Mouse (Mus musculus) frontal cortex, postnatal 10 days (tissue): Measurements from ENCODE around the gene Ccdc125.
"Not testable (repeated sequence)": the region's sequence is repeated elsewhere in the genome, so short reads cannot be mapped to it uniquely, and the experiment has no call there.

Source experiments
- DNase-seq, 2 experiments: peaks; one replicate each; pipeline ENCODE4 v3.0.0; 2022; ENCODE audit warnings: low spot score in 2 of 2, mixed read lengths in 1 of 2

Gene Ccdc125

GRCm38 (mm10) chr13:100721656-100722055 is 52.1 kb downstream of the Ccdc125 start:
- DNase-seq: no peak

DNA sequence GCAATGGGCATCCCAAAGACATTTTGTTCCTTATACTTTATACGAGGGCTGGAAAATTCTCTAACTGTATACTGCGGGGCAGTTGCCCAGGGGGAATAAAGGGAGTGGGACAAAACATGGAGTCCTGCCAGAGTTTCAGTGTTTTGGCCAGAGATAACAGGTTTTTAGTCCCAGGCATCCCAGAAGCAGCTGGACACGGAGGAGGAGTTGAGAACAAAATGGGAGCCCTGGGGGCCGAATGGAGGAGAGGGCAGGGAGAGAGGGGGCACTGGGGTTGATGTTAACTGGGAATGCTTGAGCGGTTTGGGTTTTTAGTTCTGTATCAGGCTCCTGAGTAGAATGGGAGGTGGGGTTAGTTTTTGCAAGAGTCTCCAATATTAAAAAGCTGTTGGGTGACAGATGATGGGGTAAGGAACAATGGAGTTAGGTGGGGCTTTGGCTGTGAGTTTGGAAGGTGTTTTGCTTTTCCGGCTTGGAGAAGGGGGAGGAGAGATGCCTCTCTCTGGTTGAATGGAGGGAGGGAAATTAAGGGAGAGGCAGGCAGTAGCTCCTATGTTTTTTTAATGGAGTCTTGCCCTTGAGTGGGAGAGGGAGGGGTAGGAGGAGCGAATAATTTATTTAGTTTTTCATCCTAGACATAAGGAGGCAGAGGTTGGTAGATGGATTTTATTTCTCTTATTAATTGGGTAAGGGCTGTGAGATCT is 54.7 kb downstream of the Ccdc125 start:
- DNase-seq: no peak

- DNase-seq: no peak
These were observed 55.7 kb downstream of the Ccdc125 start for GRCm38 (mm10) chr13:100725194-100725593.

- no peak for DNase-seq
These were observed 58.6 kb downstream of the Ccdc125 start for GRCm38 (mm10) chr13:100728086-100728485.

GRCm38 (mm10) chr13:100728530-100728929 is 59.0 kb downstream of the Ccdc125 start:
- not testable (repeated sequence) for DNase-seq

DNA sequence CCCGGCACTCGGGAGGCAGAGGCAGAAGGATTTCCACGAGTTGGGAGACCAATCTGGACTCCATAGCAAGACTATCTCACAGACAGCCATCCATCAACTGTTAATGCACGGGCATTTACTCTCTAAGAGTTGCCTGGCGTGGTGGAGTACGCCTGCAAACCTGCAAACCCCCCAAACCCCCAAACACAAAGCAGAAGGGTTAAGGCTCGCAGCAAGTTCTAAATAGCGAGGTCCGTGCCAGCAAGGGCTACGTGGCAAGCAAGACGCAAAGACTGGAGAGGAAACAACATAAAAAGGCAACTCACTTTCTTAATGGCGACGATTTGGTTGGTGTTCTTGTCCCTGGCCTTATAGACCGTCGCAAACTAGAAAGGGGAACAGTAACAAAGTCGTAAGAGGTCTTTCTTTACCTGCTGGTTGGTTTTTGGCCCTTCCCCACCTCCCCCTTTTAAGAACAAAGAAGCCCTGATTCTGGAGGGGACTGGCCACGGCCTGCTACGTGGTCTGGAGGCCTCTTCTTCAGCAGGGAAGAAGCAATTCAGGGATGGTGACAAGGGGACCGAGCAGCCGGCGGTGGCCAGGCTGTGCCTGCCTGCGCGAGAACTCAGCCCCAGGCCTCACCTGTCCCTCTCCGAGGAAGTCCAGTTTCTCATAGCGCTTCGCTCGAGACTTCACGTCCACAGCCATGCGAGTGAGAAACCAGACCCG is 60.8 kb downstream of the Ccdc125 start:
- DNase-seq: no peak

DNA sequence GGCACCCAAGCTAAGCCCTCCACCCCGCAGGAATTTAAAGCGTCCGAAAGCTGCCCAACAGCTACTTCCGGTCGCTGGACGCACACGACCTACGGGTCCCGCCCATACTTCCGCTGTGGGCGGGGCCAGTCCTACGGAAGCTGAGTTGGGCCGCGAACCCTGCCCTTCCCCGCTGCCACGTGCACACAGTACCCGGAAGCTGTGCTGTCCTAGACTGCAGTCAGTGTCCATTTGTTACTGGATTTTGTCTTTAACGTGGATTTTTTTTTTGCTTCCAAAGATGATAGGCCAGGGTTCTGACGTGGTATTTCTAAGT is 61.3 kb downstream of the Ccdc125 start, which contains the start of gene Cdk7:
Gene Cdk7 (minus strand): TSS at position 79 of the 316 bp plus-strand sequence.
- peak; percentile 90 to 92 for DNase-seq

DNA sequence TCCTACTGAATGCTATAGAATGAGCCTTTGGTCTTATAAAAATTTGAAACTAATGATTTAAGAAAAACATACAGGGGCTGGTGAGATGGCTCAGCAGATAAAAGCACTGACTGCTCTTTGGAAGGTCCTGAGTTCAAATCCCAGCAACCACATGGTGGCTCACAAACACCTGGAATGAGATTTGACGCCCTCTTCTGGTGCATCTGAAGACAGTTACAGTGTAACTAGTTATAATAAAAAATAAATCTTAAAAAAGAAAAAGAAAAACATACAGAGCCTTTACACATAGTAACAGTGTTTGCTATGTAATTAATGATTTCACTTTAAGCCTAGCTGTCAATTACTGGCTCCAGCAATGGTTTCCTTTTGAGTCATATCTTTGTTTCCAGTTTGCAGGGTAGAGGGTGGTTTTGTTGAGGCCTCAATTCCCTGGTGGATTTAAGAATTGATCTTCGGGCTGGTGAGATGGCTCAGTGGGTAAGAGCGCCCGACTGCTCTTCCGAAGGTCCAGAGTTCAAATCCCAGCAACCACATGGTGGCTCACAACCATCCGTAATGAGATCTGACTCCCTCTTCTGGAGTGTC is 62.0 kb downstream of the Ccdc125 start:
- DNase-seq: not testable (repeated sequence)

- DNase-seq: no peak
These were observed 63.2 kb downstream of the Ccdc125 start for GRCm38 (mm10) chr13:100732756-100733155.

- DNase-seq: no peak
These were observed 73.3 kb downstream of the Ccdc125 start for GRCm38 (mm10) chr13:100742831-100743230.

GRCm38 (mm10) chr13:100743346-100744035 is 74.0 kb downstream of the Ccdc125 start:
- no peak for DNase-seq

- DNase-seq: peak; percentile 89 to 90
These were observed 74.7 kb downstream of the Ccdc125 start, which contains the start of gene Mrps36 for GRCm38 (mm10) chr13:100744036-100744744. Mrps36 (minus strand) TSS chr13:100744659.

- DNase-seq: peak; percentile 15 to 65
These were observed 76.6 kb downstream of the Ccdc125 start for GRCm38 (mm10) chr13:100746090-100746489.
